Mouse (Mus musculus) olfactory bulb, adult 2 months (tissue): Measurements from ENCODE around the gene Prdm15. TPM values are rescaled to one million over a fixed set of nuclear protein-coding genes. Genes with fewer than 3 reads are reported as not detected.
A peak's percentile ranks its signal among the peaks of the same experiment; 100 is the strongest.

Source experiments
- H3K27ac ChIP-seq: fragments of 200-500 bp; 2 replicates; pipeline ENCODE4 v1.5.1; 2012; ENCODE audit warnings: low read depth, low read length; ENCODE audit not compliant: insufficient read depth
- H3K4me1 ChIP-seq: fragments of 200-500 bp; 2 replicates; pipeline ENCODE4 v1.6.1; 2012; ENCODE audit warnings: low read length; ENCODE audit not compliant: control insufficient read depth, insufficient read depth
- H3K4me3 ChIP-seq: fragments of 200-500 bp; 2 replicates; pipeline ENCODE4 v1.5.1; 2012; ENCODE audit warnings: mild to moderate bottlenecking, low read depth, low read length, moderate library complexity; ENCODE audit not compliant: insufficient read depth
- CTCF ChIP-seq: fragments of 200-500 bp; IDR thresholded peaks from 2 replicates; pipeline ENCODE4 v1.5.1; 2012; ENCODE audit warnings: low read depth, mild to moderate bottlenecking, low read length, moderate library complexity; ENCODE audit not compliant: insufficient read depth
- POLR2A ChIP-seq: fragments of 200-500 bp; IDR thresholded peaks from 2 replicates; pipeline ENCODE4 v1.6.1; 2012; ENCODE audit warnings: mild to moderate bottlenecking, low read depth, low read length, moderate library complexity; ENCODE audit not compliant: insufficient read depth
- WGBS: fragments of 180-500 bp; shearing (Covaris S2); methylation state at CpG from one replicate; pipeline ENCODE4 v1.1.7; 2018; 5-methylcytosine and 5-hydroxymethylcytosine counted together
- polyA plus RNA-seq: library from polyadenylated mRNA; stranded (reverse); fragments of >200 nt; gene quantifications from 2 replicates; pipeline ENCODE4 v1.2.4, GENCODE M21; 2012; ENCODE audit warnings: low replicate concordance; ENCODE audit not compliant: missing spikeins, insufficient read depth, insufficient read length

Prdm15 gene
- polyA plus RNA-seq, 1 experiment: not detected

DNA sequence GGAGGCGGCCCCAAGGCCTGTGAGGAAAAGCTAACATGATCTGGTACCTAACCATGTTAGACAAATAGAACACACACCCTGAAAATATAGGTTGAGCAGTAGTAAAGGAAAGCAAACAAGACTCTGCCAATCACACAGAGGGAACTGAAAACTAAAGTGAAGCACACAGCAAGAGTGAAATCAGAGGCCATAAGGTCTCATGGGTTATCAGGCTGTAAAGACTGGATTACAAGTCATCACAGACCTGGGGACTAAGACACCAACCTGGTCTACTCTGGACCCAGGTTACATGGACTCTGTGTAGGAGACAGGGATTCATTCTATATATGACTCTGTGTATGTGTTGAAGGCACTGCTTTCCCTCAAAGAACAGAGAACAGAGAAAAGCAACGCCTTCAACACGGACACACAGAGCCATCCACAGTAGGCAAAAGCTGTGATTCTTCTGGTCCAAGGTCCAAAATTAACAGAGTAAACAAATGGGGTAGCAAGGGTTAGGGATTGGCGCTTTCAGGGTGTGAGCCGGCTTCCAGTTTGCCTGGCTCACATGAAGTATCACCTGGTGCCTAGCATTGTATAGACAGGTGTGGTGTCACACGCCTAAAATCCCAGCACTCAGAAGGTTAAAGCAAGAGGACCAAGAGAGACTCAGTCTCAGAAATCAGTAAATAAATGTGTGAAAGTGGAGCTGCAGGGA lies 28.2 kb downstream of the Prdm15 start:
- TF ChIP-seq CTCF: no peak
- no peak for TF ChIP-seq POLR2A
- Histone ChIP-seq H3K27ac (no peak overlapping the region), H3K4me3 (no peak overlapping the region), H3K4me1 (no peaks in the 10 kb centered on the region)
- WGBS: 96% methylated on average over 6 of the region's 6 CpGs

DNA sequence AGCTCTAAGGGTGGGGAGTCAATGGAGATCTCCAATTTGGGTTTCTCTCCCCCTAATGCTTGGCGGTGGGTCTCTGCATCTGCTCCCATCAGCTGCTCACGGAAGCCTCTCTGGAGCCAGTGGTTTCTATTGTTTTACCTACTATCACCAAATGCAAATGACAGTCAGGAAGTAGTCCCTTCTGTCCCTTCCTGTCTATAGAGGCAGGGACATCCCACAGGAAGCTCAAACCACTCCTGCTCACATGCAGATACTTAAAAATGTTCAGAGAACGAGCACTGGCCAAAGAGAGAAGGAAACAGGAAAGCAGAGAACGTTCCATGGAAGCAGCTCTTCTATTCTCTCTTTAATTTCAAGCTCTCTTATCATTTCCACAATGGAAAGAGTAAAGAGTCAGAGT lies 32.1 kb downstream of the Prdm15 start:
- TF ChIP-seq CTCF (no peak), POLR2A (no peak)
- Histone ChIP-seq H3K4me1 (no peaks in the 10 kb centered on the region), H3K4me3 (no peak overlapping the region), H3K27ac (no peak overlapping the region)
- WGBS: 86% methylated on average over 4 of the region's 4 CpGs

DNA sequence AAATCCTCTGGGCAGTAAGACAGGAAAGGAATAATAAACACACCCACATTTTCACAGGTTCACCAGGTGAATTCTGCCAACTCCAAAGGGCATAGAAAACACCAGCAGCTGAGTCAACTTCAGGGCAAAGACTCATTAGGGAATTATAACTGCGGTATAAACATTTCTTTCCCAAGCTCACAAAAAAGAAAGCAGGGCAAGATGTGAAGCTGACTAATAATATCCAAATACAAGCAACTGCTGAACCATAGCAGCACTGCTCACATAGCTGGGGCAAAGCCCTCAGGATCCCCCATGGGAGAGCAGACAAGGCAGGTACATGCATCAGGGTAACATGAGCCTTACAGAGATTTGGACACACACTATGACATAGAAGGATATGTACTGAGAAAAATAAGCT lies 34.2 kb downstream of the Prdm15 start:
- Histone ChIP-seq H3K4me3 (no peak overlapping the region), H3K4me1 (peaks cover under 1% of the 10 kb centered on the region; the same call in 1 of the 2 replicates), H3K27ac (no peak overlapping the region)
- TF ChIP-seq POLR2A: no peak
- WGBS: 72% methylated on average over 1 of the region's 1 CpGs

DNA sequence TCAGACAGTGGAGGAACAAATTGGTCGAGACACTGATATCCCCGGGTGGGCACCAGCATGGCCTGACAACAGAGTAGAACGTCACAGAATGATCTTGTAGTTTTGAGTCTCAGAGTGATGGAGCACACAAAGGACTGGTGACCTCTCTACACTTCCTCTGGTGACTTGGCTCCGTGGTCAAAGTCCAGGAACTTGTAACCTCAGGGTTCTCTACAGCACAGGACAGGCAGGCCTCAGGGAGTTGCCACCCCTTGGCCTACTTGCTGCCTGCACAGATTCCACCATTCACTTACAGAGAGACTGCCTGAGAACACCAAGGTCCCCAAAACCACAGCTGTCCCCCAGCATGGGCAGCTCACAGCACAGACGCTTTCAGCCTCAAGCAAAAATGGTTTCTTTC lies 36.4 kb downstream of the Prdm15 start:
- TF ChIP-seq POLR2A (no peak), CTCF (no peak)
- peaks cover 5% of the 10 kb centered on the region; the same call in 1 of the 2 replicates for H3K4me1 ChIP-seq
- 89% methylated on average over 5 of the region's 5 CpGs for WGBS
- H3K4me3 ChIP-seq: no peak overlapping the region
- H3K27ac ChIP-seq: no peak overlapping the region

DNA sequence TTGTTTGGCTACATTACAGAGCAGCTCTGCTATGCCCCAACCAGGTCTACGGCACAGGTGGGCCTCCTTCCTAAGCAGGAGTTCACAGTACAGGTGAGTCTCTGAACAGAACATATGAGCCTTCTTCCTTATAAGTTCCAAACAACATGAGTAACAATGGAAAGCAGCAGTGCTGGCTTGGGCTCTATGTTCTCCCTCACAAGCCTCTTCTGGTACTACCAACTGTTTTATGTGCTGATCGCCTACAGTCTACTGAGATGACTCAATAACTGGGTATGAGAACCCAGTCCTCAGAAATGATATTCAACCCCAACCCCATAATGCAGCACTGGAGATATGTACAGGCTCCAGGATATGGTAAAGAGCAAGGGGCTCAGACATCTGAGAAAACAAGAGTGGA lies 37.6 kb downstream of the Prdm15 start:
- TF ChIP-seq POLR2A: no peak
- TF ChIP-seq CTCF: no peak
- Histone ChIP-seq H3K27ac (no peak overlapping the region), H3K4me1 (peaks cover 10% of the 10 kb centered on the region)

DNA sequence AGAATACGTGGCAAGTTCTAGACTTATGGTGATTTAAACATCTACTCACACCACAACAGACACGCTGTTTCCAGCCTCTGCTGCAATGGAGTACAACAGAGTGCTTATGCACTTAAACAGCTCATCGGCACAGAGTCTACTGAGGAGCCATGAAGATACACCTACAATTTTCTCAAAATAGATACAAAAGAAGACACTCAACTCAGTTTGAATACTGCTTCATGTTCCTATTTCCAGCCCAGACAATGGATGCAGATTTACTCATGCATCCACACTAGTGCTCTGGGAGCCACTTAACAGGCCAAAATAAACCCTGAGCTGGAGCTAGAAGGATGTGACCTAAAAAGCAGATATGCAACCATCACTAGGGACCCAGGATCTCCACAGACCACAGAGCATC lies 42.8 kb downstream of the Prdm15 start:
- 40% methylated on average over 3 of the region's 3 CpGs for WGBS
- Histone ChIP-seq H3K27ac (peak overlapping the region; percentile 91), H3K4me3 (no peak overlapping the region), H3K4me1 (peaks cover 22% of the 10 kb centered on the region)
- TF ChIP-seq POLR2A: no peak
- no peak for TF ChIP-seq CTCF

More for the DNA sequence above, 37.6 kb downstream of the Prdm15 start:
- H3K4me3 ChIP-seq: no peak overlapping the region
- 100% methylated on average over 2 of the region's 2 CpGs for WGBS

DNA sequence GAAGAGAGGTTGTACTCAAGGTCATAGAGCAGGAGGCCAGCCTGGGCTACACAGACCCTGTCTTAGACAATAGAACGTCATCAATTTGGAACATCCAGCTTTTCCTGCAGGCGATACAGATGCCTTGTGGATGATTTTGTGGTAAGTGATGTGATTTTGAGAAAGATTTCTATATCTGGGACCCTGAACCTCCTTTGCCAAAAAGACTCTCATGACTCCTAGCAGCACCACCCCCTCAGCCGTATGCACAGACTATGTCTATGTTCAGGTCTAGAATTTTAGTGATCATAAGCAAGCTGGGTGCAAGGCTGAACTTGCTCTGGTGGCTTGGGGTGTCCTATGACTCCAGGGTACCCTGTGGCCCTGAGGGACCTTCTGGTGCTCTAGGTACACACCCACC lies 46.0 kb downstream of the Prdm15 start:
- 92% methylated on average over 3 of the region's 3 CpGs for WGBS
- H3K27ac ChIP-seq: no peak overlapping the region

DNA sequence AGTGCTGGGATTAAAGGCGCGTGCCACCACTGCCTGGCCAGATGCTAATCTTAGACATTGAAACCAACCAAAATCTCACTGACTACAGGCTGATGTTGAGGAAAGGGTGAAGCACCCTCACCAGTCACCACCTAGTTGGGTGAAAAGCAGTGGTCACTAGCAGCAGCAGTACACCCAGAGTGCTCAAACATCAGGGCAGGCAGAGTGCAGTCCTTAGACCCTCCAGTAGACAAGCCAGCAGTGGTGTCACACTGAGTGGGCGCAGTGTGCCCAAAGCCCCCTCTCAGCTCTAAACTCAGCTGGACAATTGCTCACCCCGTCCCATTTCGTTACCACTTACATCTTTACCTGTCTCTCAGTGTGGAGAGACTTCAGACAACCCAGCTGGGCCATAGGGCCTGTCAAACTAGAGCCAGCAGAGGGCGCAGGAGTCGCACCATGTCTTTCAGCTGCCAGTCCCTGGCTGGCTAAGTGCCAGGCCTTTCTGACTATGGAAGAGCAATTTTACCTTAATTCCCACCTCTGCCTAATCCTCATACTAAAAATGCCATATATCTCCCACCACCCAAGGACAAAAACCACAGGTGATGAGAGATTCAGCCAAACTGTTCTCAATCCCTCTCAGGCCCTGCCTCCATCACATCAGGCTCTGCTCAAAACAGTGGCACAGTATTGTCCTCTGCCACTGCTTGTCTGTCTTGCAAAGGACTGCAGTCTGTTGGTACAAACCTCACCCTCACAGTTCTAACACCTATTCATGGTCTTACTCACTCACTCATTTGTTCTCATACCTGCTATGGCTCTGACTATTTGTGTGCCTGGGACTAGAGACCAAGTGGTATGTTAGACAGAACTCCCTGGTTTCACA lies 46.7 kb downstream of the Prdm15 start:
- H3K4me1 ChIP-seq: peaks cover 17% of the 10 kb centered on the region
- no peak overlapping the region for H3K27ac ChIP-seq
- whole genome bisulfite sequencing: 72% methylated on average over 7 of the region's 7 CpGs

More for the DNA sequence above, 46.0 kb downstream of the Prdm15 start:
- H3K4me3 ChIP-seq: no peak overlapping the region
- peaks cover 17% of the 10 kb centered on the region for H3K4me1 ChIP-seq
- no peak for TF ChIP-seq CTCF
- TF ChIP-seq POLR2A: no peak

DNA sequence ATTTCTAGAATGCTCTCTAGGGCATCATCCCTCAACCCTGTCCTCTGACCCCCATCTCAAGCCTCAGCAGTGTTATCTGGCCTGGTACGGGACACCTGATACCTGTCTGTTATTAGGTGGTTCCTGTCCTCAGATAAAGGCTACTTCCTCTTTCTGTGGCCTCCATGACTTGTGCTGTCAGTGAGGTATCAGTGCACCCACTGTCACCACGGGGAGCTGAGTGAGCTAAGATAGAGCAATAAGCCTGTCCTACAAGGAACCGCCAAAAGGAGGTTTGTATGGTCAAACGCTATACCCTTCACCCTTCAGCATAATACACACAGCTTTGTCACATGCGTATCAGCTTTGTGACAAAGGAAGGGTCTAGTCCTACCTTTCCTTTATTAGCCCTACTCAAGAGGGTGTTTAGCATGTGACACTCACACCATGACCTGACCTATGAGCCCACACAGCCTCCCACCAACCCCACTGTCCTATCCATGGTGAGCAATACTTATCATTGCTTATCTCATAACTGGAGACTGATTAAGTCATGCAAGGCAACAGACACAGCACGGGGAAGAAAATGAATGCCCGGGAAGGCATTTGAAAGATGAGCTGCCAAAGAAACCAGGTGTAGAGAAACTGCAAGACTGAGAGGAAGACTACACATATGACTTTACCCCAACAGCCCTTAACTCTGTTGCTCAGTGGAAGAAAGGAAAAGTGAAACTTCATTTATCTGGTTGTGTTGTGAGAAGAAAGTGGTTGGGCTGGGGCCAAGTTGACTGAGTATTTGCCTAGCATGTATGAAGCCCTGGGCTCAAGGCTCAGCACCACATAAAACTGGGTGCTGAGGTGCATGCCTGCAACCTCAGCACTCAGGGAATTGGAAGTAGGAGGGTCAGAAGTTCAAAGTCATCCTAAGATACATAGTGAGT lies 53.4 kb downstream of the Prdm15 start:
- 96% methylated on average over 7 of the region's 7 CpGs for whole genome bisulfite sequencing
- no peak overlapping the region for H3K4me3 ChIP-seq
- 0 out of 2 replicates have a peak, but pooled peaks cover 3% of the 10 kb centered on the region for H3K4me1 ChIP-seq
- TF ChIP-seq CTCF (no peak), POLR2A (no peak)
- H3K27ac ChIP-seq: no peak overlapping the region

More for the DNA sequence above, 46.7 kb downstream of the Prdm15 start:
- TF ChIP-seq POLR2A: no peak
- TF ChIP-seq CTCF: peak; percentile 70
- no peak overlapping the region for H3K4me3 ChIP-seq
